Mouse (Mus musculus): Measurements from ENCODE around the gene Nr2c2. TPM values are rescaled to one million over a fixed set of nuclear protein-coding genes. Genes with fewer than 3 reads are reported as not detected.

Gene Nr2c2
- total and polyA plus RNA-seq, 3 experiments: 12.0 to 41.1 (median 32.4) TPM

DNA sequence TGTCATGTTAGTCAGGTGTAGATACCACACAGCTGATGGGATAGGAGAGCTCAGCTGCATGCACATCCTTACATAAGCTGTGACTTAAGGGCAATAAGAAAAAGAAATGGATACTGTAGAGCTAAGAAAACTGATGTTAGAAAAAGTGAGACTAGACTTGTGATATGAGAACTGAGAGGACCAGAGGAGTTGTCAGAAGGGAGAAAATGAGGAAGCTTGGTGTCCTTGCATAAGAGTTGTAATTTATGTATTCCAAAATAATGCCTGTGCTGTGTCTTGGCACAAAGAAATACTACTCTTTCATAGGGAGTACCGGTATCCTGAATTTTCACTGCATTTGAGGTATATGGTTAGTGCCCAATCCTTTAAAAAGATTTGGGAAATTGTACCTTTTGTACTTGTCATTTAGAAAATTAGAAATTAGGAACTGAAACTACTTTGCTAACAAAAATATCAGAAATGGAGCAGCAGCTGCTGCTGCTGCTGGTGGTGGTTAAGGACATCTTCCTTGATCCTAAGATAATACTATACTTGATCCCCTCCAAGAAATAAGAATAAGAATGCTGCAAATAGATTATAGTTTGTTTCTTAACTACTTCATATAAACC, 35.8 kb downstream of the Nr2c2 start:
- no peak for DNase-seq

DNA sequence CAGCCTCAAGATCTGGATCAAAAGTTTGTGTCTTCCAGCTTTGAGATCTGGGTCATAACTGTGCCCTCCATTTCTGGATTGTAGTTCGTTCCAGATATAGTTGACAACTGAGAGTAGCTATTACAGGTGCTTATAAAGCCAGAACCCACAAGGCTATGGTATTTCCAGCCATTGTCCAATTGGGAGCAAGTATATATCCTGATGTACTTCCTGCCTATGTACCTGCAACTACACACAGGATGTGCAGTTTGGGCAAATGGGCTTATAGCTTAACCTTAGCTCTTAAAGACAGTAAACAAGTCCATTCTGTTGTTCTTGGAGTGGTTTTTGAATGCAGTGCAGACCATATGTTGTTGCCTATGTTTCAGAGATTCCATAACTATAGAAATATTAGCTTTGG, 40.3 kb downstream of the Nr2c2 start:
- DNase-seq: no peak

- DNase-seq: peak; percentile 62
Measured at GRCm38 (mm10) chr6:92132021-92132911, 41.1 kb downstream of the Nr2c2 start.

GRCm38 (mm10) chr6:92133617-92134016, 42.4 kb downstream of the Nr2c2 start:
- DNase-seq: no peak

GRCm38 (mm10) chr6:92136356-92136755, 45.2 kb downstream of the Nr2c2 start:
- DNase-seq: no peak

- no peak for DNase-seq
Measured at GRCm38 (mm10) chr6:92145881-92146280, 54.7 kb downstream of the Nr2c2 start.

- DNase-seq: no peak
Measured at GRCm38 (mm10) chr6:92153774-92154173, 62.6 kb downstream of the Nr2c2 start.

- DNase-seq: no peak
Measured at GRCm38 (mm10) chr6:92158801-92159200, 67.6 kb downstream of the Nr2c2 start.

- no peak for DNase-seq
Measured at GRCm38 (mm10) chr6:92162724-92163123, 71.5 kb downstream of the Nr2c2 start.

GRCm38 (mm10) chr6:92176450-92176849, 85.3 kb downstream of the Nr2c2 start:
- DNase-seq: no peak

- DNase-seq: peak; percentile 85
Measured at GRCm38 (mm10) chr6:92183621-92184131, 92.5 kb downstream of the Nr2c2 start, which contains the start of gene Mrps25. Gene Mrps25 (minus strand): TSS chr6:92184033.

DNA sequence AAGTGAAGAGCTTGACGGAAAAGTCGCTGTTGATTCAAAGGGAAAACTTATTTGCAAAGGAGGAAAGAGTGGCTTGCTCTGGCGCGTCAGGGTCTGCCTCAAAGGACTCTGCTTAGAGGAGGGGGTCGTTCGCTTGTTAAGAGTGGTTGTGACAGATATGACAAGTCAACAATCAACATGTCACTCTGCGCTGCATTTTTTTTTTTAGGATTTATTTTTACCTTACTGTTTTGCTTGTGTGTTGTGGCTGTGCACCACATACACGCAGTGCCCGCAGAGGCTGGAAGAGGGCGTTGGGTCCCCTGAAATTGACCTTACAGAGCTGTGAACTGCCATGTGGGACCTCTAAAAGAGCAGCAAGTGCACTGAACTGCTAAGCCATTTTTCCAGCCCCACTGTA, 93.0 kb downstream of the Nr2c2 start:
- DNase-seq: no peak

DNA sequence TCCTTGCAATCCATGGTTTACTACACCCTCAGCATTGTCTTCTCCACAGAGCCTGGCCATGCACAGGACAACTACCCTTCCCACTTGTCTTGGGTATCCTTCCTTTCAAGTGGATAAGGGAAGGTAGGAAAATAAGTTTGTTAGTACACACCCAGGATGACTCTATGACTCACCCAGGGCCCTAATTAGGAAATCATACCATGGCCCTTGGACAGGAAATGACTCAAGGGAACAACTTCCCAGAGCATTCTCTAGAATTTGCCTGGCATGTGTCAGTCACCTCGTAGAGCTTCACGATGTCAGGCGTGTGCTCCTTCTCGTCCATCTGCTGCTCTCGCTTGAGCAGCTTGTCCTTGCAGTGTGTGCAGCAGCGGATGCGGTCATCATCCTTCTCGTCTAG, 108.2 kb downstream of the Nr2c2 start:
- no peak for DNase-seq

- DNase-seq: peak; percentile 22
Measured at GRCm38 (mm10) chr6:92214055-92214772, 123.0 kb downstream of the Nr2c2 start.

DNA sequence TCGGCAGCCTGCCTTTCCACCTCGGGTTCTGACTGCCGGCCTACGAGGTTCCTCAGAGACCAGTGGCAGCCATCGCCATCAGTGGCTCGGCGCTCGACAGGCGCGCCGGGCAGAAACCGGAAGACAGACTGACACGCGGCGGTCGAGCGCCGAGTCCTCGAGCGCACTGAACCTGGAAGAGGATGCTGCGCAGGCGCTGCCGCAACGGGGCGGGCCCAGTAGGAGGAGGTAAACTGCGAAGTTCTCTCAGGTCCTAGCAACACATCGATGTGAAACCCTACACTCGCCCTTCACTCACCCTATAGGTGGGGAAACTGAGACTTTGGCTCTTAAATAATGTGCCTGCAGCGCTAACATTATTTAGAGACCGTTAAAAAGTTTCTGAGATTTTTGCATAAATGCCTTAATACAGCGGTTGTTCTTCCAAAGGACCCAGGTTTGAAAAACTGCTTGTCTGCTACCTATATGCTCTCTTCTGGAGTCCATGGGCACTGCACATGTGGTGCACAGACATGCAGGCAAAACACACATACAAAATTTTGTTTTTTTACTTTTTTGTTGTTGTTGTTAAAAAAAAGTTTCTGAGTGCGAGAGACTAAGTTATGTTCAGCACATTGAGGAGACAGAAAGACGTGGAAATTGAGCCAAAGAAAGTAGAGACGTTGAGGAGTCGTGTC, 123.7 kb downstream of the Nr2c2 start, which contains the start of gene Rbsn:
Gene Rbsn, minus strand, starts transcription at position 153 of the 677 bp plus-strand sequence.
- DNase-seq: peak; percentile 95

- DNase-seq: peak; percentile 42
Measured at GRCm38 (mm10) chr6:92219445-92219844, 128.3 kb downstream of the Nr2c2 start.

DNA sequence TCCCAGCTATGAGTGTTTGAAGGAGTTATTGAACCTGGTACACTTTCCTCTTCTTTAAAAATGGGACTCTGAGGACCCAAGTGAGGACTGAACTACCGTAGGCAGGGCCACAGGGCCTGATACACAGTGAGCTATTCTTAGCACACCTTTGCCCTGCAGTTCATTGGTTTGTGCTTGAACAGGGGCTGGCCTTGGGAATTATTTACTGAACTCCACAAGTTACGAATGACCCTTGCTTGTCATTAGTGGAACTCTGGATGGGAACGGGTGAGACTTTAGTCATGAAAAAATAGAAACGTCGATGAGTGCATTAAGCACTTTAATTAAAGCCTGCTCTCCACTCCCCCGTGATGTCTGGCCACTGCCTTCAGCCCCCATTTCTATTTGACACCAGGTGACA, 130.4 kb downstream of the Nr2c2 start:
- DNase-seq: no peak

GRCm38 (mm10) chr6:92222021-92222420, 130.8 kb downstream of the Nr2c2 start:
- DNase-seq: no peak
